Mouse (Mus musculus) limb, embryonic 15.5 days (tissue): Measurements from ENCODE around the gene Mpv17l2. TPM values are rescaled to one million over a fixed set of nuclear protein-coding genes. Genes with fewer than 3 reads are reported as not detected.

Source experiments
- ATAC-seq: fragments of 200-750 bp; cut with Nextera tagmentation; 2 replicates; pipeline ENCODE4 v1.8.0; 2017; ENCODE audit warnings: low read depth, moderate TSS enrichment; ENCODE audit not compliant: insufficient number of reproducible peaks, low FRiP score, low TSS enrichment
- H3K27ac ChIP-seq: fragments of 300-500 bp; sonication (generic); 2 replicates; pipeline ENCODE4 v1.5.1; 2015; ENCODE audit warnings: moderate library complexity, mild to moderate bottlenecking, inconsistent platforms
- H3K27me3 ChIP-seq: fragments of 300-500 bp; sonication (generic); 2 replicates; pipeline ENCODE4 v1.6.1; 2015; ENCODE audit warnings: inconsistent platforms
- H3K36me3 ChIP-seq: fragments of 300-500 bp; sonication (generic); 2 replicates; pipeline ENCODE4 v1.6.1; 2015; ENCODE audit warnings: inconsistent platforms
- H3K4me1 ChIP-seq: fragments of 300-500 bp; sonication (generic); 2 replicates; pipeline ENCODE4 v1.6.1; 2015; ENCODE audit warnings: inconsistent platforms
- H3K4me2 ChIP-seq: fragments of 300-500 bp; sonication (generic); 2 replicates; pipeline ENCODE4 v1.6.1; 2015; ENCODE audit warnings: mild to moderate bottlenecking, inconsistent platforms
- H3K4me3 ChIP-seq: fragments of 300-500 bp; sonication (generic); 2 replicates; pipeline ENCODE4 v1.5.1; 2015; ENCODE audit warnings: mild to moderate bottlenecking, inconsistent platforms
- H3K9ac ChIP-seq: fragments of 300-500 bp; sonication (generic); 2 replicates; pipeline ENCODE4 v1.6.1; 2015; ENCODE audit warnings: inconsistent platforms
- H3K9me3 ChIP-seq: fragments of 300-500 bp; sonication (generic); 2 replicates; pipeline ENCODE4 v1.6.1; 2016; ENCODE audit warnings: inconsistent platforms
- WGBS: fragments of 180-500 bp; shearing (Covaris S2); methylation state at CpG from one replicate; pipeline ENCODE4 v1.1.7; 2015; 5-methylcytosine and 5-hydroxymethylcytosine counted together
- polyA plus RNA-seq: library from polyadenylated mRNA; unstranded; fragments of >200 nt; fragmentation: Nextera tagmentation; extraction: Ambion mirVana; gene quantifications from 2 replicates; pipeline ENCODE4 v1.2.1, GENCODE M21; 2015

The Mpv17l2 gene
- polyA plus RNA-seq, 1 experiment from 2014 or later, result 41.9 TPM

DNA sequence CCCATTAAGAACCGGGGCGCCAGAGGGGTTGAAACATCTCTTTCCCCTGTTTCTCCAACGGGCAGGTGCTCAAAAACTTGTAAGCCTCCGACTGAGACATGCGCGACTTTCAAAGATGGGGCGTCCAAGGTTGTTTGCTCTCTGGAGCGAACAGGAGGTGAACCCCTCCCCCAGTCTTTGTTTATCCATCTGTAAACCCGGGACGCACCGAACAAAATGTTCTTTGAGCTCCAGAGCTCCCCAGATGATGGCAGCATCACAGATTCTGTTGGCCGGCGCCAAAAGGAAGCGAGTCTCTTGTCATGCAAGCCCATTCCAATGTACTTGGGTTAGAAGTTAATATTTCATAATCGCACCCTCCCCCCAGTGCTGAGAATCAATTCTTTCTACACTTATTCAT lies 37.5 kb upstream of the Mpv17l2 start:
- Histone ChIP-seq H3K36me3 (no peaks in the 10 kb centered on the region), H3K27ac (no peak overlapping the region), H3K4me3 (peak overlapping the region; percentile 56), H3K4me2 (peak overlapping the region; percentile 93), H3K9ac (no peak overlapping the region), H3K27me3 (peaks cover 48% of the 10 kb centered on the region), H3K9me3 (no peaks in the 10 kb centered on the region), H3K4me1 (peaks cover 18% of the 10 kb centered on the region)
- WGBS, result 14% methylated on average over 15 of the region's 15 CpGs
- ATAC-seq, result no peak

DNA sequence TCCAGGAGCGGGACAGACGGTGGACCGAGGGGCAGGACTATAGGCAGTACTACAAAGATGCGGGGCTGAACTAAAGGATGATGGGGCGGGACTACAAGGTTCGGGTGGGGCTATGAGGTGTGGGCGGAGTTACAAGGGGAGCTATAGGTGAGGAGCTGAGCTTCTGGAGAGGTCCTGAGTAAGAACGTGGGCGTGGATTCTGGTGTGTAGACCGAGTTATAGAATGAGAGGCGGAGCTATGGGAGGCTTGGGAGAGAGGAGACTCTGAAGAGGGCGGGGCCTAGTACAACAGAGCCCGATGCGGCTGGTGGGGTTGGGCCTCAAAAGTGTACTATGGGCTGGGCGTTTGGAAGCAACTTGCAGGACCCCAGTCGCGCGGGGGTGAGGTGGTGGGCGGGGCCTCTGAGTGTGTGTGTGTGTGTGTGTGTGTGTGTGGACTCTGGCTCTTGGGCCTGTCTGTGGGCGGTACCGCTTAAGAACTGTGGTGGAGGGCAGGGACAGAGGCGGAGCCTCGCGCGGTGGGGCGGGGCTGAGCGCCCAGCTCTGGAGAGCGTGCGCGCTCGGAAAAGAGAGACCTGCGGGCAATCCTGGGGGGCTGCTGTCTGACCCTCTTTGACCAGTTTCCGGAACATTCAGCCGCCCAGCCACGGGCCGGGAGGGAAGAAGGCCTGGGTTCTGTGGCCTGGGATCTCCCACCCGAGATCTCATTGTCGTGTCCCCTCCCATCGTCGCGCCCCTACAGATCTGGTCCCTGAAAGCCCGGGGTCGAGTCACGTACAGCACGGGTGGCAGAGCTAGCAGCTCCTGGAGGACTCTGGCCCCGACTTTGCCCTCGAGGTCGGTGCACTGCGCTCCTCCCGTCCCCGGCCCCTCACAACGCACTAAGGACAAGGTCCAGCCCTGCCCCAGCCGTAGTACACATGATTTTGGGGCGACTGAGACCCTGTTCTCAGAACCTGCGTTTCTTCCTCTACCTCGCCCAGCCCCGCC lies 36.6 kb upstream of the Mpv17l2 start:
- 0 out of 2 replicates have a peak overlapping the region, but pooled peaks have one; percentile 27 for H3K27ac ChIP-seq
- H3K4me1 ChIP-seq, result peaks cover 27% of the 10 kb centered on the region
- H3K4me3 ChIP-seq, result peak overlapping the region; percentile 56
- H3K4me2 ChIP-seq, result peak overlapping the region; percentile 93
- H3K9me3 ChIP-seq, result no peaks in the 10 kb centered on the region
- peak; percentile 87 for ATAC-seq
- 1% methylated on average over 55 of the region's 57 CpGs for WGBS
- peaks cover 43% of the 10 kb centered on the region for H3K27me3 ChIP-seq
- H3K9ac ChIP-seq, result peak overlapping the region; percentile 55; the same call in 1 of the 2 replicates
- no peaks in the 10 kb centered on the region for H3K36me3 ChIP-seq

DNA sequence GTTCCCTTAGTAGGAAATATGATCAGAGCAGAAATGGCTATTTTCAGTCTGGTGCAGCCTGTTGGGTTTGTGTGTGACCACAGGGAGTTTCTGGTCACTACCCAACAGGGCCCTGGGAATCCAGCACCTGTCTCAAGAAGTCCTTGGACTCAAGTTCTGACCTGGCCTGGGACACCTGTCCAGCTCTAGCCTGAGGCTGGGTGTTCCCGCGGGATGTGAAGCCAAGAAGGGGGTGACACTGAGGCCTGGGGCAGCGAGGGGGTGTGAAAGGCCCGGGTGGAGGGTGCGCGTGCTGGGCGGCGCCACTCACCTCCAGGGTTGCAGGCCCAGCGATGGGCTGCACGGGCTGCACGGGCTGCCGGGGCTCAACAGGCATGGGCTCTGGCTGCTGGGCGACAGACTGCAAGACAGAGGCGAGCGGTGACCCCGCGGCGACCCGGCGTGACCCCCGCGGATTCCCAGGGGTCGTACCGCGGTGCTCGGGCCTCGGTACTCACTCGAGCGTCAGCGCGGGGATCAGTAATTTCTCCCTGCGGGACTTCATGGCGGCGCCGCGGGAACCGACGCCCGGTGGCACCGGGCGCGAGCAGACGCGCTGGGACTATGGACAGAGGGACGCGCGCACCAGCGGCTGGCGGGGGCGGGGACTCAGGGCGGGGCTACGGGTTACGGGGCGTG lies 35.8 kb upstream of the Mpv17l2 start:
- Histone ChIP-seq H3K9ac (peak overlapping the region; percentile 55; the same call in 1 of the 2 replicates), H3K36me3 (no peaks in the 10 kb centered on the region), H3K27me3 (peaks cover 38% of the 10 kb centered on the region), H3K9me3 (no peaks in the 10 kb centered on the region), H3K4me3 (peak overlapping the region; percentile 56), H3K27ac (0 out of 2 replicates have a peak overlapping the region, but pooled peaks have one; percentile 11), H3K4me1 (peaks cover 33% of the 10 kb centered on the region), H3K4me2 (peak overlapping the region; percentile 93)
- 3% methylated on average over 53 of the region's 54 CpGs for WGBS
- ATAC-seq, result no peak

DNA sequence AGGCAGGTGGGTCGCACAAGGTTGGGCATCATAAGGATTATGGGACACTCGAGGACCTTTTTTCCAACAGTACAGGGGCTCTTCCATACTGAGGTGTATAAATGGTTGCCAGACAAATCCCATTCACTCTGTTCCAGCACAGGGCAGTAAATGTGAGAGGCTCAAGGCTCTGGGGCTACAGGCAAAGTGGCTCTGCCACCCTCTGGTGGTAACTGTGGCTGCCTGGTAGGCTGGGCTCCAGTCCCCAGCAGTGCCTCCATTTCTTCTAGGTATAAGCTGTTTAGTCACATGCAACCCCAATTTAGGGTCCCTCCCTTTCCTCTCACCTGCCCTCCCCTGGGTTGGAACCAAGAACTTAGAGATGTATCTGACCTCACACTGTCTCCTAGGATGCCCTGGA lies 34.6 kb upstream of the Mpv17l2 start:
- no peaks in the 10 kb centered on the region for H3K9me3 ChIP-seq
- H3K4me1 ChIP-seq, result peaks cover 45% of the 10 kb centered on the region
- no peaks in the 10 kb centered on the region for H3K36me3 ChIP-seq
- 87% methylated on average over 2 of the region's 2 CpGs for WGBS
- peaks cover 29% of the 10 kb centered on the region for H3K27me3 ChIP-seq
- no peak overlapping the region for H3K4me3 ChIP-seq
- no peak overlapping the region for H3K27ac ChIP-seq
- no peak for ATAC-seq
- no peak overlapping the region for H3K9ac ChIP-seq
- no peak overlapping the region for H3K4me2 ChIP-seq

DNA sequence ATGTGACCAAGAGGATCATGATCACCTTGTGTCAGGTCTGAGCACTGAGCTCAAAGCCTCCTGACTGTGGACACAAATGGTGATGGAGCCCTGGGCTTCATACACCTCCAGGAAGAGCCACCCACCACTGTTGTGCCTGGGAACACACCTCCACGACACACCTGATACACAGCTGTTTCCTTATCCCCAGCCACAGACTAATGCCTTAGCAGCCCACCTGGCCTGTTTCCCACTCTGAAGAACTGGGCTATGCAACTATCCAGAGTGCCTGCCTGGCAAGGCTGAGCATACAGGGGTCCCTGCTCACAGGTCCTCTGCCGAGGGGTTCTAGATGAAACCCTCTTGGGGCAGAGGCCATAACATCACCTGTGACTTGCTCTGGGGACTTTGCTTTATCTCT lies 33.5 kb upstream of the Mpv17l2 start:
- peaks cover 17% of the 10 kb centered on the region for H3K27me3 ChIP-seq
- H3K4me1 ChIP-seq, result peaks cover 53% of the 10 kb centered on the region
- no peak overlapping the region for H3K4me3 ChIP-seq
- H3K27ac ChIP-seq, result no peak overlapping the region
- H3K36me3 ChIP-seq, result peaks cover 6% of the 10 kb centered on the region
- no peaks in the 10 kb centered on the region for H3K9me3 ChIP-seq
- no peak overlapping the region for H3K9ac ChIP-seq
- ATAC-seq, result no peak
- 82% methylated on average over 2 of the region's 2 CpGs for WGBS
- no peak overlapping the region for H3K4me2 ChIP-seq

DNA sequence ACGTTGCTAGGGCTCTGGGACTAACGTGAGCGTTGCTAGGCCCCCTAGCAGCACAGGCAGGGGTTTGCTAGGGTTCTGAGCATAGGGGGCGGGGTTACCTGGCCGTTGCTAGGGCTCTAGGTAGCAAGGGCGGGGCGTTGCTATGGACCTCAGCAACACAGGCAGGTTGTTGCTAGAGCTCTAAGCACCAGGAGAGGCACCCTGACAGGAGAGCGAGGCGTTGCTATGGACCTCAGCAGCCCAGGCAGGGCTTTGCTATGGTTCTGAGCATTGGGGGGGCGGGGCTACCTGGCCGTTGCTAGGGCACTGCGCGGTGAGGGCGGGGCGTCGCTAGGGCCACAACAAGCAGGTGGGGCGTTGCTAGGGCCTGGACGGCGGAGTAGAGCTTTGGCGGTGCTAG lies 32.0 kb upstream of the Mpv17l2 start:
- peak overlapping the region; percentile 83 for H3K27ac ChIP-seq
- H3K4me1 ChIP-seq, result peaks cover 55% of the 10 kb centered on the region
- peak overlapping the region; percentile 93 for H3K4me2 ChIP-seq
- WGBS, result under 1% methylated on average over 20 of the region's 20 CpGs
- H3K9me3 ChIP-seq, result no peaks in the 10 kb centered on the region
- peak overlapping the region; percentile 87; the same call in 1 of the 2 replicates for H3K9ac ChIP-seq
- H3K36me3 ChIP-seq, result peaks cover 21% of the 10 kb centered on the region
- peaks cover 2% of the 10 kb centered on the region for H3K27me3 ChIP-seq
- peak; percentile 11 for ATAC-seq
- H3K4me3 ChIP-seq, result peak overlapping the region; percentile 74

DNA sequence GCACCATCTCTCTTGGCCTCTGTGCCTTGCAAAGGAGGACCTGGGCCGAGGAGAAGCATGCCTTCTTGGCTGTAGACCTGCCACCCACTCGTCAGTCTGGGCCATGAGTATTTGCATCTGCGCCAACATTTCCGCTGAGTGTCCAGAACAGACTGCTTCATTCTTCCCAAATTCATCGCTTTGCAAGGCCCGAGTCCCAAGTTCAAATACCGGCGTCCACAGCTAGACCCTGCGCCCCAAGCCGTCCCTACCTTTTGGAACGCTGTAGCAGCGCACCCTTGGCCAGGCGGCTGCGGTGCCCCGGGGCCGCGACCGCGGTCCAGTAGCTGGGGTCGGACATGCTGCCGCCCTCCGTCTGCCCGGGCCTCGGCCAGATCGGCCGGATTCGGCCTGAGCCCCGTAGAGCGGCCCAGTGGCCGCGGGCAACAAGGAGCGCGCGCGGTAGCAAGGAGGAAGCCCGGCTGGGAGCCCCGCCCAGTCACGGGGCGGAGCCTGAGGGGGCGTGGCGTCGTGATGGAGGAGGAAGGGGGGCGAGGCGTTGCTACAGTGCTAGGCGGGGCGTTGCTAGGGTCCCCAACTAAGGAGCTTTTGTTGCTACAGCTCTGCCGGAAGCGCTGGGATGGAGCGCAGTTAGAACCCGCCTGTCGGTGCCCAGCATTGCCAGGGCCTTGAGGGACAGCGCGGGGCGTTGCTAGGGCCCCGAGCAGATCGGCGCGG lies 31.4 kb upstream of the Mpv17l2 start:
- Histone ChIP-seq H3K9ac (peak overlapping the region; percentile 87), H3K9me3 (no peaks in the 10 kb centered on the region), H3K27me3 (no peaks in the 10 kb centered on the region), H3K27ac (peak overlapping the region; percentile 83), H3K4me3 (peak overlapping the region; percentile 74), H3K4me1 (peaks cover 52% of the 10 kb centered on the region), H3K4me2 (peak overlapping the region; percentile 93), H3K36me3 (peaks cover 25% of the 10 kb centered on the region)
- 4% methylated on average over 58 of the region's 58 CpGs for WGBS
- peak; percentile 79 for ATAC-seq

DNA sequence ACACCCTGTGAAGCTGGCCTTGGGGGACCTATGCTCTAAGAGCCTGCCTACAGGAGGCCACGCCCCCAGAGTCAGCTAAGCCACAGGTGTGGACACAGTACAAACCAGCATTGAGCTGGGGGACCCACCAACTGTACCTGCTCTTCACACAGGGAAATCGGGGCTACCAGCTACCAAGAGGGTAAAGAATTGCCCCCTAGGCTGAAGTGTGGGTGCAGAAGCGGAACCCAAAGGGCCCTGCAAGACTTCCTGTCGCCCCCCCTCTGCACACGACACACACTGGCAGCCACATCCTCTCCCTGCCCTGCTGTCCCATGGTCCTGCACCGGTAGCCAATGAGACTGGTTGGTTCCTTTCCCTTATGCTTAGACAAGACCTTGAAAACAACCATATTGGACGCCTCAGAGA lies 30.6 kb upstream of the Mpv17l2 start:
- Histone ChIP-seq H3K4me3 (peak overlapping the region; percentile 74), H3K9me3 (no peaks in the 10 kb centered on the region), H3K36me3 (peaks cover 34% of the 10 kb centered on the region), H3K4me1 (peaks cover 47% of the 10 kb centered on the region), H3K4me2 (peak overlapping the region; percentile 93), H3K27ac (no peak overlapping the region; the same call in 1 of the 2 replicates), H3K27me3 (no peaks in the 10 kb centered on the region), H3K9ac (peak overlapping the region; percentile 87; the same call in 1 of the 2 replicates)
- ATAC-seq, result no peak
- WGBS, result 70% methylated on average over 7 of the region's 7 CpGs

DNA sequence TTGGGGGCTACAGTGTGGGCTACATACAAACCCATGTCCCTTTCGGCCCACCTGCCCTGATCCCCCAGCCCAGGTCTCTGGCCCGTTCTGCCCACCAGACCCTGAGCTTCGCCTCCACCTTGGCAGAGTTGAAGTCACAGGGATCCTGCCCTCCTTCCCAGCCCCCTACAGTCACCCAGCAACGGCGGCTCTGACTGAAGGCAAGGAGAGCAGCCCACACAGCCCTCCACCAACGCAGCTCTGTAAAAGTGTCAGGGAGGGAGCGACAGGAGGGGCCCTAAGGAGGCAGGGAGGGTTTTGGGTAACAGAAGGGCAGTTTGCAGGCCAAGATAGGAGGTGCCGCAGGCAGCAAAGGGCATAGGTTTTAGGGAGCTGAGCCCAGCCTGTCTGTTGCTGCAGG lies 30.1 kb upstream of the Mpv17l2 start:
- Histone ChIP-seq H3K9ac (0 out of 2 replicates have a peak overlapping the region, but pooled peaks have one; percentile 87), H3K9me3 (no peaks in the 10 kb centered on the region), H3K4me2 (peak overlapping the region; percentile 93), H3K4me3 (peak overlapping the region; percentile 74; the same call in 1 of the 2 replicates), H3K27ac (no peak overlapping the region), H3K4me1 (peaks cover 47% of the 10 kb centered on the region), H3K36me3 (peaks cover 38% of the 10 kb centered on the region), H3K27me3 (no peaks in the 10 kb centered on the region)
- ATAC-seq, result no peak
- WGBS, result 45% methylated on average over 8 of the region's 8 CpGs

DNA sequence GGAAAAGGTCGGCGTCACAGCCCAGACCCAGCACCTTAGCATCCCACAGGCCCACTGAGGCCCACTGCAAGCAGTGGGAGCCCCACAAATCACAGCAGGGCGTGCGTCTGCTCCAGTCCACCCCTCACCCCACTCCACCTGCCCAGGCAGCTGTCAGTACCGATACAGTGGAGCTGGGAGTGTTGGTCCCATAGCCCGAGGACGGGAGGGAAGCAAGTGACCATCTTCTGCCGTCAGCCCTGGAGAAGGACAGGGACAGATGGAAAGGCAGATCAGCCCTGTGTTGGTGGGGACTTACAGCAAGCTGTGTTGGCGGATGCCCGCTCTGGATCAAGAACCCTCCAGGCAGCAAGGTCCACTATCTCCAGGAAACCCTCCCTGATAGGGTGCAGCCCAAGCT lies 28.3 kb upstream of the Mpv17l2 start:
- Histone ChIP-seq H3K4me1 (peaks cover 47% of the 10 kb centered on the region), H3K4me2 (no peak overlapping the region), H3K27ac (0 out of 2 replicates have a peak overlapping the region, but pooled peaks have one; percentile 40), H3K9ac (no peak overlapping the region), H3K9me3 (no peaks in the 10 kb centered on the region), H3K36me3 (peaks cover 56% of the 10 kb centered on the region), H3K27me3 (no peaks in the 10 kb centered on the region), H3K4me3 (no peak overlapping the region)
- WGBS, result 84% methylated on average over 10 of the region's 10 CpGs
- no peak for ATAC-seq

DNA sequence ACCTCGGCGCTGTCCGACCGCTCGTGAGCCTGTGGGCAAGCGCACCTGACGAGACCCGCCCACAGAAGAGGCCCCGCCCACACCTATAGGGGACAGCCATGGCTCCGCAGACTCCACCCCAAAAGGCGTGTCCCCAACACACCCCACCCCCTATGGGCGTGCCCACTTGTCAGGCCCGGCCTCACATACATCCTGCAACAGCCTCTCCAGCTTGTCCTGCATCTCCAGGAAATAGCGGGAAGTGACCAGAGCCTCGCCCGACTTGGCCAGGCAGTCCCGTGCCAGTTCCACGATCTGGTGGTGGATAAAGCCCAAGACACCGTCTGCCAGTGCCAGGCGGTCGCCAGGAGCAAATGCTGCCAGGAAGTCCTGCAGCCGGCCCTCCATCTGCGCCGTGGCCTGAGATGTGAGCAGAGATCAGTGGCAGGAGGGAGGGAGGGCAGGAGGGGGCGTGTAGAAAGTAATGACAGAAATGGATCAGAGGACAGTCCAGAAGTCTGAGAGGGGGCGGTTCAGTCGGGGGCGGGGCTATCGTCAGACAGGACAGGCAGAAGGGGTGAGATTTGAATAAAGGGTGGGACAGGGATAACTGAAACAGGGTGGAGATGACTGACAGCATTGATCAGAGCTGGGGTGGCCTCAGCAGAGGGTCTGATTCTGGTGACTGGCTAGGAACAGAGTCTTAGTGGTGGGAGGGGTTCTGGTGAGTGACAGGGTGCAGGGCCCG lies 27.4 kb upstream of the Mpv17l2 start:
- no peak for ATAC-seq
- Histone ChIP-seq H3K9me3 (no peaks in the 10 kb centered on the region), H3K9ac (no peak overlapping the region), H3K4me1 (peaks cover 44% of the 10 kb centered on the region), H3K36me3 (peaks cover 66% of the 10 kb centered on the region), H3K27me3 (no peaks in the 10 kb centered on the region), H3K4me2 (no peak overlapping the region), H3K27ac (0 out of 2 replicates have a peak overlapping the region, but pooled peaks have one; percentile 40), H3K4me3 (no peak overlapping the region)
- 33% methylated on average over 30 of the region's 30 CpGs for WGBS
